Mouse (Mus musculus) layer of hippocampus, postnatal 25 days (tissue): ENCODE results near the gene Trio. TPM values are rescaled to one million over a fixed set of nuclear protein-coding genes. Genes with fewer than 3 reads are reported as not detected.

ENCODE experiments used
- DNase-seq, 2 experiments: peaks; one replicate each; pipeline ENCODE4 v3.0.0; 2022; ENCODE audit warnings: mixed read lengths in 2 of 2, low spot score in 1 of 2; ENCODE audit errors: extremely low spot score in 1 of 2
- total RNA-seq, 2 experiments: library from RNA; stranded (reverse); gene quantifications; 2 replicates each; pipeline ENCODE4 v1.2.3; 2021

Trio gene
- total RNA-seq, 2 experiments from 2014 or later: 251 to 305 TPM

DNA sequence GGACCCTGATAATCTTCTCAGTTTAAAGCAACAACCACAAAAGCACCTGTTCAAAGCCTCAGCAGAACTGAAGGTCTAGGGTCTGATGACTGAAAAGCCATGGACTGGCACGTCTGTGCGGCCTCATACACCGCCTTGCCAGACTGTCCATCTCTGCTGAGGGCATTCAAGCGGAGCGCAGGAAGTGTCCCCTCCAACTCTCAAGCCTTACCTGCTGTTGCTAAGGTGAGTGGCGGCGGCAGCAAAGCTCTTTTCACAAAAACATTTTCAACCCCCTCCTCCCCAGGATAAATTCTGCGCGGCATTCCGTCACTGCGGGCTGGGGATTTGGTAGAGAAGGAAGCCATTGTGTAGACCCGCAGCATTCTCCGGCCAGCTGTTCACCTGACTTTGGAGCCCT, 30.8 kb downstream of the Trio start:
- no peak for DNase-seq

DNA sequence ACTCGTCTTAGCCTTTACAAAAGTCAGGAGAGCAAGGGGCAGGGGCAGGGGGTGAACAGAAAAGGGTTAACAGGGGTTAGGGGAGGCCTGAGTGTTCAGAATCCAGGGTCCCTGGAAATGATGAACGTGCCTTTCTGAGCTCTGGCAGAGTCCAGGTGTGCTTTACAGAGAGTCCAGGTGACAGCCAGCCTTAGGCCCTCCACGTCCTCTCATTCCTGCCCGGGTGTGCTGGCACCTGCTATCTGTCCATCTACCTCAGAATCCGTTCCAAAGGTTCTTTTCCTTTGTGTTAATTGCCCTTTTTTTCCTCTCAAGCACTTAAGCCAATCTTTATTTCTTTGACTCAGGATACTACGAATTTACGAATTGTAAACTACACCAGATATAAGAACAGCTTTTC, 32.1 kb downstream of the Trio start:
- DNase-seq: no peak

DNA sequence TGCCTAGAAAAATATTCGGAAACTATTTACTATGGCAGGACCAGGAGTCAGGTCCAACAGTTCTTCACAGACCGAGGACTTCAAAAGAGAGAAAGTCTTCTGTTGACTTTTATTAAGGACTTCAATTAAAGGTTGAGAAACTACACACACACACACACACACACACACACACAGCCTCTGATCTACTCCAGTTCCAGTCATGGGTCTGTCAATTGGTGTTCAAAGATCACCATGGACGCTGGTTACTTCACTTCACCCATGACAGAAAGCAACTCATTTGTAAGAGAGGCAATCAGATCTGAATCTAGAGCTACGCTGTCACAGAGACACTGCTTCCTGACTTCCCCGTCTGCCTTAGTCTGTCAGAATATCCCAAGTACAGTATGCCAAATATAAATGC, 33.1 kb downstream of the Trio start:
- no peak for DNase-seq

GRCm38 (mm10) chr15:27991892-27992593, 33.6 kb downstream of the Trio start:
- DNase-seq: no peak

GRCm38 (mm10) chr15:27991066-27991701, 34.5 kb downstream of the Trio start:
- no peak for DNase-seq

DNA sequence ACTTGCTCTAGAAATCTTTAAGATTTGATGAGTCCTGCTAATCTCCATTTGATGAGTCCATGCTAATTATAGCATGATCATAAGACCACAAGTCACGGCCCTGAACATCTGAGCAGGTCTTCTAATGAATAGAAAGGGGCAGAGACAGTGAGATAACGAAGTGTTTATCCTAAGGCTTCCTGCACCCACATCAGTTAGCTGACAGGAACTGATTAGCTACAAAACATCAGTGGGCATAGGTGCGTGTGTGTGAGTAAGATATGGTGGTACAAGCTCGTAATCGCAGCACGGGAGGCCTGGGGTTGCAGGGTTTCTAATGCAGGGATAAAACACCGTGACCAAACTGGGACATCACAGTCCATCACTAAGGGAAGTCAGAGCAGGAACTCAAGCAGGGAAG, 37.7 kb downstream of the Trio start:
- no peak for DNase-seq

GRCm38 (mm10) chr15:27984881-27985280, 40.8 kb downstream of the Trio start:
- no peak for DNase-seq

- no peak for DNase-seq
These were observed 43.7 kb downstream of the Trio start for GRCm38 (mm10) chr15:27981764-27982500.

DNA sequence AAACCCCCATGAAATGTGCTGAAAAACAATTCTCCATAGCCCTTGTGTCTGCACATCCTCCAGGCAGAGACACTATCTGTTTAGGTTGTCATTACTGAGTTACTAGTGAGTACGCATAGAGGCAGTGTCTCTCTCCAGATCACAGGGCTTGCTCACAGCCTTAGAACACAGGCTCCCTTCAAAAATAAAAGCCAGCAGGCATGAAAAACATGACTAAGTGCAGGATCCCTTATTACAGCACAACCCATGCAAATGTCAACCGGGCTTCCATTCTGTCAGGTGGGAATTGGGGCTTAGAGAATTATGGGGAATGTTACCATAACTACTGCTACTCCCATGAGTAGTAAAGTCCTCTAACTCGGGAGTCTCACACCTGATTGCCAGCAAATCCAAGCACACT, 44.4 kb downstream of the Trio start:
- no peak for DNase-seq

DNA sequence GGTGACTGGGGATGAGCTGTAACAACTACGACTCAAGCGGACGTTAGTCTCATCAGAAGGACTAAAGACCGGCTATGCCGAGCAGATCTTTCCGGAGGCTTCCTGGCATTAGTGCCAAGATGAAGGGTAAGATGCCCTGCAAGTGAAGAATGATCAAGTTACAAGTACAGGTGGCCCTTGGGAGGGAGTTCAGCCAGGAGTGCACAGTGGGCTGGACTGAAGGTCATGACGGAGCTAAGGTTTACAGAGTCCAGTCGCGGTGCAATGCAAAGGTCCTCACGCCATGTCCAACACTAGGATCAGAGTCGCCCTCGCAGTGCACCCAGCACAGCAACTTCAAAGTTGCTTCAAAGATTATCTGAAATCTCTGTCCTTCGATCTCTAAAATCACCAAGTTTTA, 45.2 kb downstream of the Trio start:
- DNase-seq: no peak

DNA sequence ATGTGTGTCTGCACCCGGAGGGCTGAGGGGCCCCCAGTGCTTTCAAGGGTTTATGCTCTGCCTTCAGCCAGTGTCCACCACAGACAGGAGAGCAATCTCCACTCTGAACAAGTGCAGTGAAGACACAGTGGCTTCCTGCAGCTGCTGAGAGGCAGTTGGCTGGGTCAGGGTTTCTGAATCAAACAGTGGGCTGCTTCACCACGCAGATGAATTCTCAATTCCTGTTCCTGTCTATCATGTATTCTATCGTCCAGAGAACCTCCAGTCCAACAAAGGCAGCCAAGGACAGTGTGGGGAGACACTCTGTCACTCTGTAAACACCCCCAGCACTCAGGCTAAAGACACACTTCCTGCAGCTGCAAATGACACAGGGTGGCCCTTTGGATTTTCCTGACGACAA, 48.7 kb downstream of the Trio start:
- DNase-seq: no peak

DNA sequence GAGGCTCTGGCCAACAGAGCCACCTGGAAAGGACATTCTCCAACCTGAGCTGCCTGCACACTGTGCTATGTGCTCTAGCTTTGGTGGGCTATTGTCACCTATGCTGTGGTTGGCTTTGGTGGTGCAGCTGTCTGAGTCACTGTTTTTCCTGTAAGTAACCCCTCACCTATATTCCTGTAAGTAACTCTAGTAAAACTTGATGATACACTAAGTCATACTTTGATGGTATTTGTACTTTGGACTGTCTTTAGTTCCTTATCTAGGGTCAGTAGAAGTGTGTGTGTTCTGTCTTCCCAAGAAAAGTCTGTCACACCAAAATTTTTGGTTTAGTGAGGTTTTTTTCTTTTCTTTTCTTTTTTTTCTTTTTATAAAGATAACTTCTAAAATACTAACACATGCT, 49.3 kb downstream of the Trio start:
- DNase-seq: no peak

DNA sequence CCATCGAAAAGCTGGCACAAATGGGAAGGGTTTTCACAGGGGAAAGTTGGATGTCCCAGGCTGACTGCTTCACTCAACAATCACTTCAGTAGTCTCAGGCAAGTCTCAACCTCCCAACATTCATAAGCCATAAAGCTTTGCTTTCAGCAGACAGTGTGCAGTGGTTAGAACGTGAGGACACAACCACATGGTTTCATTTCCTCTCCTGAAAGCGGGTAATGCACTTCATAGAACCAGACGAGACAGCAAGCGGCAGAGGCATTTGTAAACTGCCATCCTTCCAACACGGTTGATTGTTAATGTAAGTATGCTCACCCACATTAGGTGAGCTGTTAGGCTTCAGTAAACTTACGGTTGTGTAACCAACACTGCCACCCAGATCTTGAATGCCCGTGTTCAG, 51.0 kb downstream of the Trio start:
- DNase-seq: no peak

DNA sequence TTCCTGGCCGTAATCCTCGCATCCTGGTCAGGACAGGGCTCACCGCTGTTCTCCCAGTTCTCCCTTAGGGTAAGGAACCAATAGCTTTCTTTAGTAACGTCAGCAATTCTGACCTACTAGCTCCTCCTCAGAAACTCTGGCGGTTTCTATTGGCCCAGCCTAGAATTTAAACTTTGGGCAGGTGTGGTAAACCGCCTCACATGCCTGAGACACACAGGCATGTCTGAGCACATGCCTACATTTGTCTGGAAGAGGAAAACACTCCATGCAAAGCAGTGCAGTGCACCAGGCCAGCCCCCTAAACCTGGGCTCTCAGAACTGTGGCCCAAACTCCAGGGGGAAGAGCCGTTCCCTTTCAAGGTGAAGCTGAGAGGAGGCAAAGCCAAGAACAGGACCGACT, 57.5 kb downstream of the Trio start:
- DNase-seq: no peak

GRCm38 (mm10) chr15:27967128-27967876, 58.3 kb downstream of the Trio start:
- DNase-seq: no peak

GRCm38 (mm10) chr15:27964877-27965276, 60.8 kb downstream of the Trio start:
- DNase-seq: no peak

DNA sequence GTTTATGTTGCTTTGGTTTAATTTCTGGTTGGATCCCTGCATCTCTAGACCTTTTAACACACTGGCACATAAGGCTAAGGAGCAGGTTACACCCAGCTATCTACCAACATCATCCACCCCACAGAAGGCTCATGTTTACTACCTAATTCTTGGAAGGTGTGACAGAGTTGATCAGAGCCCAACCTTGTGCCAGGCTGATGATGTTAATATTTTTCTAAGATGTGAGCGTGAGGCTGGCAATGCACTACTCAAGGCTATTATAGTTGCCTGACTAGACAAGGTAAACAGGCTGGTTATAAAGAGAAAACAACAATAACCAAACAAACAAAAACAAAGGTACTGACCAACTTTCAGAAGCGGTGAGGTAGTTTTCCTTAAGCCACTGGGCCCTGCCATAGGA, 62.1 kb downstream of the Trio start:
- DNase-seq: no peak

DNA sequence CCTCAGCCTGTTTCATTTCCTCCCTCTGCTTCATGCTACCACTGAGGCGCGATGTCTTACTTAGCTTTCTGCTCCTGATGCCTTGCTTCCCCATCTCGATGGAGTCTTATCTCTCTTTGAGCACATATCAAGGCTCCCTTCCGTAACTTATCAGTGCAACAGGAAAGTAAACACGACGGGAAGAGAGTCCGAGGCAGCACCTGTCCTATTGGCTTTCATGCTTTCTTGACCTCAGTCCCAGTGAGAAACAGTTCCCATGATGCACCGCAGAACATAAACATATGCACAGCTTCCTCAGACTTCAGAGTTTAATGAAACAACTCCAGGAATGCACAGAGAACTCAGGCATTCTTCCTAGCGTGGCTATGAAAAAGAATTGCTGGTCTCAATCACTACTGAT, 65.0 kb downstream of the Trio start:
- no peak for DNase-seq

DNA sequence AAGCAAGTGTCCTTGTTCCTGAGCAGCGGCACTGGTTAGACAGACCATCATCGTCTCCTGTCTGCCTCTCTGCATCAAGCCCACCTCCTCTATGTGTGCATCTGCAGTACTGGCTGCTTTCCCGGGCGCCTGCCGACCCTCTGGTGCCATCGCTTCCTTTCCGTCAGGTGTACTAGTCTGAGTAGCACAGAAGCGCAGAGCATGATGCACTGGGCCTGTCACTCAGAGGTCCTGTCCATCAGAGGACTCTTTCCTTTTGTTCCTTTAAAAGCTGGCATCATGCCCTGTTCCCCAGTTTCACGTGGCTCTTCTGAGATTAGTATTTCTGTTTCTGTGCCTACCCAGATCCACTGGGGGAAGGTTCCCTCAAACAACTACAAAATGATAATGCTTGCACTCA, 67.8 kb downstream of the Trio start:
- DNase-seq: no peak

DNA sequence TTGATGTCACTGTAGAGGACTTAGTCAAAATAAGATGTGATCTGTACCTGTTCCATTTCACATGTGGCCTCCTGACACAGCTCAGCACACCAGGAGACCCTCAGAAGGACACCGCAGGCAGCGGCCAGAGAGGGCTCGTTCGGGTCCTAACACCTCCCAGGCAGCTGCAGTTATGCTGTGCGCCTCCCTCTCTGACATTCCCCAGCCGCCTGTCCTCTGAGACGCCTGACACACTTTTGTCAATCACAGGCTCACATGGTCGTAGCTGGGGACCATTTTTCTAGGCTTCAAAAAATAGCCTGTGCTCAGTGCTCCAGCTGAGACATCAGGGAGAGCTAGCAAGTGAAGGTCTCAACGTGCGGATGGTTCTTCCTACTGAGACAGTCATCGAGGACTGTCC, 70.0 kb downstream of the Trio start:
- DNase-seq: no peak

DNA sequence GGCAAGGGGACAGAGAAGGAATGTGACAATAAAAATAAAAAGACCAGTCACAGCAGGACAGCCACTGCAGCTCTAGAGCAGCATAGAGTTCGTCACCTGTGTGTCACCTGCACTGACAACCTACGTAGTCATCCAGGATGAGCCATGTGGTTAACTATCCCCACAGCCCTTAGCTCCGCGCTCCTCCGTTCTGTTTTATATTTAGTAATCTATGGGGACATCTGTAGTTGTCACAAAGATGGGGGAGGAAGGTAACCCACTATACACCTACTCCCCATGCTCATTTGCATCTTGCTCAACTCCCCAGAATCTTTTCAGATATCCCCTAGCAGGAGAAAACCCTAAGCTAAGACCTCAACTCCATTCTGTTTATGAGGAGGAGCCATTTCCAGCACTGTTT, 71.3 kb downstream of the Trio start:
- no peak for DNase-seq
